Mouse (Mus musculus) hindbrain, embryonic 11.5 days (tissue): Measurements from ENCODE around the gene Ces1h. TPM values are rescaled to one million over a fixed set of nuclear protein-coding genes. Genes with fewer than 3 reads are reported as not detected.
"Not testable (repeated sequence)": the region's sequence is repeated elsewhere in the genome, so short reads cannot be mapped to it uniquely, and the experiment has no call there.

Experiments used
- ATAC-seq: fragments of 200-750 bp; cut with Nextera tagmentation; 2 replicates; pipeline ENCODE4 v1.8.0; 2017; ENCODE audit warnings: mild to moderate bottlenecking, moderate TSS enrichment, moderate library complexity; ENCODE audit not compliant: low FRiP score
- DNase-seq: peaks from one replicate; pipeline ENCODE4 v3.0.0-alpha.2; 2015; ENCODE audit warnings: low spot score
- H3K27ac ChIP-seq: fragments of 300-500 bp; sonication (generic); 2 replicates; pipeline ENCODE4 v1.5.1; 2014; ENCODE audit warnings: mild to moderate bottlenecking, low read depth, low read length
- H3K27me3 ChIP-seq: fragments of 300-500 bp; sonication (generic); 2 replicates; pipeline ENCODE4 v1.6.1; 2014; ENCODE audit warnings: mild to moderate bottlenecking, low read length, moderate library complexity, mixed read lengths; ENCODE audit not compliant: control insufficient read depth, insufficient read depth
- H3K36me3 ChIP-seq: fragments of 300-500 bp; sonication (generic); 2 replicates; pipeline ENCODE4 v1.6.1; 2014; ENCODE audit warnings: mild to moderate bottlenecking, low read length, moderate library complexity, mixed read lengths; ENCODE audit not compliant: control insufficient read depth, insufficient read depth
- H3K4me1 ChIP-seq: fragments of 300-500 bp; sonication (generic); replicated peaks from 2 replicates; pipeline ENCODE4 v1.6.1; 2014; ENCODE audit warnings: low read length, mixed read lengths; ENCODE audit not compliant: control insufficient read depth, insufficient read depth
- H3K4me2 ChIP-seq: fragments of 300-500 bp; sonication (generic); replicated peaks from 2 replicates; pipeline ENCODE4 v1.6.1; 2014; ENCODE audit warnings: mild to moderate bottlenecking, low read depth, low read length
- H3K4me3 ChIP-seq: fragments of 300-500 bp; sonication (generic); 2 replicates; pipeline ENCODE4 v1.5.1; 2014; ENCODE audit warnings: low read depth, low read length
- H3K9ac ChIP-seq: fragments of 300-500 bp; sonication (generic); 2 replicates; pipeline ENCODE4 v1.6.1; 2014; ENCODE audit warnings: low read depth, low read length
- H3K9me3 ChIP-seq: fragments of 300-500 bp; sonication (generic); 2 replicates; pipeline ENCODE4 v1.6.1; 2016; ENCODE audit warnings: low read length; ENCODE audit not compliant: control insufficient read depth
- WGBS: fragments of 180-500 bp; shearing (Covaris S2); extraction: QIAGEN DNeasy Blood & Tissue Kit; methylation state at CpG from one replicate; pipeline ENCODE4 v1.1.7; 2014; 5-methylcytosine and 5-hydroxymethylcytosine counted together
- polyA plus RNA-seq: library from polyadenylated mRNA; unstranded; fragments of >200 nt; fragmentation: Nextera tagmentation; extraction: Ambion mirVana; gene quantifications from 2 replicates; pipeline ENCODE4 v1.2.1, GENCODE M21; 2014

The Ces1h gene
- polyA plus RNA-seq: not detected in 2 replicates

DNA sequence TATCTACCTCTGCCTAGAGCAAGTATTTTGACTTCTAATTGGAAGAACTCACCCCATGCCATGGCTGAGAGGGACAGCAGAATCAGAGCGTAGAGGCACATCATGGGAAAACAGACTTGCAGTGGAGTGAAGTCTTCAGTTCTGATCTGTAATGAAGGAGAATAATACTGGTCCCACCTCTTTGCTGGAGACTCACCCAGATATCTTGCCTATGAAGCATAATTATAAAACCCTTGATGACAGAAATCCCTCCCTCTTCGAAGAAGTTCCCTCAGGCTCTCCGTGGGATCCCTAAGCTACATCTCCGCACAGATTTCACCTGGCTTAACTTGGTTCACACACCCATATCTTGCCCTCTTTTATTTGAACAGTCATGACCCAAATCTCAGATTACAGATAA is at the start of gene Ces1h:
Gene Ces1h, minus strand, starts transcription at position 101 of the 400 bp plus-strand sequence.
- Histone ChIP-seq H3K36me3 (no peaks in the 10 kb centered on the region), H3K9me3 (no peaks in the 10 kb centered on the region), H3K9ac (no peak within 1 kb of the TSS), H3K27ac (no peak within 1 kb of the TSS), H3K4me1 (no peaks in the 10 kb centered on the region), H3K4me2 (no peak within 1 kb of the TSS), H3K4me3 (no peak within 1 kb of the TSS), H3K27me3 (no peaks in the 10 kb centered on the region)
- DNase-seq: no peak
- no peak for ATAC-seq
- 92% methylated on average over 4 of the region's 4 CpGs for WGBS

DNA sequence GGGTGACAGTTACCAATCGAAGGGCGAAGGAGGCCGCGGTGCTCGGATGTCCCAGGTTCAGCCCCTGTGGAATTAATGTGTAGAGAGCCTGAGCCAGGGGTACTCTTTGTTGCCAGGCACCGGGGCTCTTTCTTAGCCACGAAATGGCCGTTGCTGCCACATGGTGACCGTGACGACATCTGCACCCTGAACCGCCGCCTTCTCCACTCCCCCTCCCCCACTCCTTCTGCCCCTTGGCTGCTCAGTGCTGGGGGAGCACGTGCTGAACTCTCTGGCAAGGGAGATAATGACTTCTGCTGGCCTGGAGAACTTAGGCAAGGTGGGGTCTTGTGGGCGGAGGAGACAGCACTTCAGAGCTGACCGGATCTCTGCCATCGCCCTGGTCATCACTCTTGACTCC is 47.7 kb upstream of the Ces1h start:
- Histone ChIP-seq H3K4me1 (no peaks in the 10 kb centered on the region), H3K36me3 (no peaks in the 10 kb centered on the region), H3K27ac (no peak overlapping the region), H3K27me3 (no peaks in the 10 kb centered on the region), H3K4me2 (no peak overlapping the region), H3K4me3 (no peak overlapping the region), H3K9me3 (no peaks in the 10 kb centered on the region), H3K9ac (no peak overlapping the region)
- DNase-seq: no peak
- no peak for ATAC-seq
- 90% methylated on average over 16 of the region's 16 CpGs for WGBS

DNA sequence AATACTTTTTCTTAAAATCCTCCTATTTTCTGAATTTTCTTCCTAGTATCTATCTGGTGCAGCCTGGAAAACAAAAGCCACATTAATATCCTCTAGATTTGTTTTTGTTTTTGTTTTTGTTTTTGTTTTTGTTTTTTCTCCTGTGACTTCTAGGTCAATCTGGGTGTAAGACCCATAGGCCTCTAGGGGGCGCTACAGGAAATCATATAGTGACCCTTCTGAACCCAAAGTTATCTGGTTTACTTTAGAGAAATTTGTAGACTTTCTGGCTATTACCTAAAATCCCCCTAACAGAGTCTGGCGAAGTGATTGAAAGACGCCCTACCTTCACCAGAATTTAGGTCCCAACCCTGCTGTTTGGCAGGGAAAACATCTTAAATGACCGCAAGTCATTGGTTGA is 35.9 kb upstream of the Ces1h start:
- Histone ChIP-seq H3K4me2 (no peak overlapping the region), H3K9ac (no peak overlapping the region), H3K27me3 (no peaks in the 10 kb centered on the region), H3K9me3 (no peaks in the 10 kb centered on the region), H3K4me3 (no peak overlapping the region), H3K36me3 (no peaks in the 10 kb centered on the region), H3K4me1 (no peaks in the 10 kb centered on the region), H3K27ac (no peak overlapping the region)
- no peak for ATAC-seq
- DNase-seq: no peak
- WGBS: 75% methylated on average over 4 of the region's 4 CpGs

DNA sequence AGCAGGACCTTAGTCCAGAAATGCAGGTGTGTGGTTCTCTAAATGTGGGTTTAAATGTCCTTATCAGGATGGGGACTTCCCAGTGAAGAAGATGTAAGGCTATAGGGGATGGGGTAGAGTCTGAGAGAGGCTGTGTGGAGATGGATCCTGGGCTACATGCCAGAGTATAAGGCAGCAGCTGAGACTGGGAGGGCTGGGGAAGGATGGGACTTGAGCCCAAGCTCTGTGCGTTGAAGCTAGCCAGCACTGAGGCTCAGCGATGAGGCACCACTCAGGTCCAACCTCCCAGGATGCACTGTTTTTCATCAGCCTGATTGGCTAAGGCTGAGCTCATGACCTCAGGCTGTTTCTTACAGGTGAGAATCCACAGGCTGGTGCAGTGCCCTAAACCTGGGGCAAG is 29.3 kb upstream of the Ces1h start:
- ATAC-seq (no peak), DNase-seq (no peak)
- no peak overlapping the region for H3K27ac ChIP-seq
- no peaks in the 10 kb centered on the region for H3K9me3 ChIP-seq
- no peaks in the 10 kb centered on the region for H3K36me3 ChIP-seq
- no peak overlapping the region for H3K9ac ChIP-seq
- no peaks in the 10 kb centered on the region for H3K4me1 ChIP-seq
- H3K27me3 ChIP-seq: no peaks in the 10 kb centered on the region
- H3K4me3 ChIP-seq: no peak overlapping the region
- H3K4me2 ChIP-seq: no peak overlapping the region
- 86% methylated on average over 2 of the region's 2 CpGs for WGBS

DNA sequence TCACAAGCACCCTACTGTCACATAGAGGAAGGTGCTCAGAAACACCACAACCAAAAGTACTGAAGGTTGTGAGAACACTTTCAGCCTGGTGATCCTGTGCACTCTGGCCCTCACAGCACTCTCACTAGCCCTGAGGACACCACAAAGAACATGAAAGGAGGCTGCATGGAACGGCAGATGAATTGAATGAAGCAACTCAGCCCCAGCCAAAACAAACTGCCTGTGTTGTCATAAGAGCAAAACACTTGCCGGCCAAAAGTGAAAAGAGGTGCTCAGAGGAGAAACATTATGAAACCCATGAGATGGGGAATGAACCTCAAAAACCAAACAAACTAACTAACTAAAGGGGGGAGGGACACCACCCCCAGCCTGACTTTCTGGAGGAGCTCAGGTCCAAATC is 20.2 kb upstream of the Ces1h start:
- no peak for ATAC-seq
- WGBS: 66% methylated on average over 2 of the region's 2 CpGs
- no peak overlapping the region for H3K27ac ChIP-seq

DNA sequence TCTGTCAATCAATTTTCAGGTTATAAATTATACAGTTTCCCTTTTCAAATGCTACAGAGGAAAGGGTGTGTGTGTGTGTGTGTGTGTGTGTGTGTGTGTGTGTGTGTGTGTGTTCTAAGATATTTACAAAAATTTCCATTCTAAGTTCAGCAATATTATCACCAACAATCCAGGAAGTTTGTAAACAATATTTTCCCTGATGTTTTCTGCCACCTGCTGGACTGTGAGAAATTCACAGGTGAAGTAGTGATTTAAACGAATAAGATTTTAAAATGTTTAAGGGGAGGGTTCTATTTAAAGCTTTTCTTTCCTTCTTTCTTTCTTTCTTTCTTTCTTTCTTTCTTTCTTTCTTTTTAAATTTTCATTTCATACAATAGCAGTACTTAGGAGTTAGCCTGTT is 18.5 kb upstream of the Ces1h start:
- no peak overlapping the region for H3K4me2 ChIP-seq
- peak; percentile 6 for DNase-seq
- H3K27ac ChIP-seq: no peak overlapping the region
- H3K9me3 ChIP-seq: no peaks in the 10 kb centered on the region
- no peak overlapping the region for H3K9ac ChIP-seq
- H3K4me3 ChIP-seq: no peak overlapping the region
- no peaks in the 10 kb centered on the region for H3K4me1 ChIP-seq
- WGBS: 64% methylated on average over 1 of the region's 1 CpGs
- H3K36me3 ChIP-seq: no peaks in the 10 kb centered on the region
- ATAC-seq: no peak
- H3K27me3 ChIP-seq: no peaks in the 10 kb centered on the region

More for the DNA sequence above, 20.2 kb upstream of the Ces1h start:
- Histone ChIP-seq H3K4me3 (no peak overlapping the region), H3K4me1 (no peaks in the 10 kb centered on the region), H3K9me3 (no peaks in the 10 kb centered on the region), H3K36me3 (no peaks in the 10 kb centered on the region), H3K9ac (no peak overlapping the region), H3K4me2 (no peak overlapping the region), H3K27me3 (no peaks in the 10 kb centered on the region)
- no peak for DNase-seq

DNA sequence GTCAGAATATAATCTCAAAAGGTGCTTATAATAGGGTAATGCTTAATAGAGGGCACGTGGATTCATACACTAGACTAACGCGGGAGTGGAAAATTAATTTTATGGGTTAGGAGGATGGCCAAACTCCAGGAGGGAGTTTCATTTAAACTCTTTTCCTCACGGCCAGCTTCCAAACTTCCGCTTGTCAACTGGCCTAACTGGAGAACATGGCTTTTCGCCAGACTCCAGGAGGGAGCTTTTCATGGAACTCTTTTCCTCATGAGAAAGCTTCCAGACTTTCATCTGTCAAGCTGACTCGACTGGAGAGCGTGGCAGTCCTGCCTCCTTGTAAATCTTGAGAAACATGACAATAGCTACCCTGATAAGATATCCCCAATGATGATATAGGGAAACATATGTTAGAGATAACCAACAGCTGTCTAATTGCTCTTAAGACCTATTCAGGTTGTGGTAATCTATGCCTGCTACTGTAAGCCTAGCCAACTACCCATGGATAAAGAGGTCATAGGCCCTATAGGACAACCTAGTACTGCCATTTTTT is 14.6 kb upstream of the Ces1h start:
- not testable (repeated sequence) for H3K4me3 ChIP-seq, H3K27me3 ChIP-seq, H3K9me3 ChIP-seq, H3K4me2 ChIP-seq, H3K27ac ChIP-seq, H3K9ac ChIP-seq, H3K36me3 ChIP-seq, H3K4me1 ChIP-seq, ATAC-seq, DNase-seq
- WGBS: 80% methylated on average over 8 of the region's 8 CpGs

DNA sequence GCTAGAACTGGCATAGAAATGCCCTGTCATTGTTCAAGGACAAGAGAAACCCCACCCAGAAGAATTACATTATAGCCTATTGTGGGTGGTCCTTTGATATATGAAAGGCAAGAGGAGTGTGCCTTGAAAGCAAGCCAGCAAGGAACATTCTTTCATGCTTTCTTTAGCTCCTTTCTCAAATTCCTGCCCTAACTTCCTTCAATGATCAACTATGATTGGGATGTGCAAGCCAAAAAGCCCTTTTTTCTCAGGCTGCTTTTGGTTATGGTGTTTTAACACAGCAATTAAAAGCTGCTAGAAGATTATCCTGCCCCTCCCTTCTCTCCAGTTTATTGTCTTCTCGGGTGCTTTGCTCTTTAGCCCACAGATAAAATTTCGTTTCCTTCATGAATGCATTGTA is 10.0 kb downstream of the Ces1h start:
- no peak for DNase-seq
- 39% methylated on average over 2 of the region's 2 CpGs for WGBS
- H3K36me3 ChIP-seq: no peaks in the 10 kb centered on the region
- ATAC-seq: no peak
- H3K4me3 ChIP-seq: no peak overlapping the region
- H3K4me1 ChIP-seq: no peaks in the 10 kb centered on the region
- no peaks in the 10 kb centered on the region for H3K9me3 ChIP-seq
- H3K27me3 ChIP-seq: no peaks in the 10 kb centered on the region
- no peak overlapping the region for H3K4me2 ChIP-seq
- H3K27ac ChIP-seq: no peak overlapping the region
- H3K9ac ChIP-seq: no peak overlapping the region

DNA sequence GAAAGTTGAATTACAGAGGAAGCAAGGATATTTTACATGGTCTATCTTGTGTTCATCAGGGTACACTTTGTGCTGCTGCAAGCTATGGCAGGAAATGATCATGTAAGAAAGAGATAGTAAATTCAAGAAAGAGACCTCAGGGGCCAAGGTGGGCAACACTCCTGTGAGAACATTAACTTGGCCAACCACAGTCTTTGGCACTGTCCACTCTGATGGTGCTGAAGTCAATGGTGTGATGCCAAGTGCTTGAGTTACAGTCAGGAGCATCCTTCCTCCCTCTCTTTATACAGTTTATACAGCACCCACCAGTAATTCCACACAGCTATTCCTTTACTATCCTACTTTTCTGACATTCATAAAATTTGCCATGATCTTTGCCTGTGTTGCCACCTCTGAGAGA is 19.4 kb downstream of the Ces1h start:
- no peaks in the 10 kb centered on the region for H3K36me3 ChIP-seq
- H3K4me1 ChIP-seq: no peaks in the 10 kb centered on the region
- no peaks in the 10 kb centered on the region for H3K27me3 ChIP-seq
- no peak overlapping the region for H3K27ac ChIP-seq
- ATAC-seq: no peak
- DNase-seq: peak; percentile 13
- H3K4me3 ChIP-seq: no peak overlapping the region
- H3K4me2 ChIP-seq: no peak overlapping the region
- H3K9ac ChIP-seq: no peak overlapping the region
- H3K9me3 ChIP-seq: no peaks in the 10 kb centered on the region
